Mouse (Mus musculus) stomach, postnatal 0 days (tissue): Measurements from ENCODE around the gene Xlr5b. TPM values are rescaled to one million over a fixed set of nuclear protein-coding genes. Genes with fewer than 3 reads are reported as not detected.
A peak's percentile ranks its signal among the peaks of the same experiment; 100 is the strongest.
"Not testable (repeated sequence)": the region's sequence is repeated elsewhere in the genome, so short reads cannot be mapped to it uniquely, and the experiment has no call there.

Source experiments
- ATAC-seq: fragments of 200-750 bp; cut with Nextera tagmentation; 2 replicates; pipeline ENCODE4 v1.8.0; 2017; ENCODE audit not compliant: low FRiP score, low TSS enrichment
- DNase-seq: peaks from one replicate; pipeline ENCODE4 v3.0.0-alpha.2; 2016; ENCODE audit warnings: low spot score
- H3K27ac ChIP-seq: fragments of 300-500 bp; sonication (generic); replicated peaks from 2 replicates; pipeline ENCODE4 v1.5.1; 2014; ENCODE audit warnings: mild to moderate bottlenecking, control low read depth
- H3K27me3 ChIP-seq: fragments of 300-500 bp; sonication (generic); 2 replicates; pipeline ENCODE4 v1.6.1; 2014; ENCODE audit warnings: low read length; ENCODE audit not compliant: control insufficient read depth, insufficient read depth
- H3K36me3 ChIP-seq: fragments of 300-500 bp; sonication (generic); 2 replicates; pipeline ENCODE4 v1.6.1; 2014; ENCODE audit warnings: low read length, mixed read lengths; ENCODE audit not compliant: control insufficient read depth, insufficient read depth
- H3K4me1 ChIP-seq: fragments of 300-500 bp; sonication (generic); replicated peaks from 2 replicates; pipeline ENCODE4 v1.6.1; 2014; ENCODE audit warnings: antibody characterized with exemption; ENCODE audit not compliant: control insufficient read depth, insufficient read depth
- H3K4me2 ChIP-seq: fragments of 300-500 bp; sonication (generic); replicated peaks from 2 replicates; pipeline ENCODE4 v1.6.1; 2014; ENCODE audit warnings: low read depth, mild to moderate bottlenecking, control low read depth, moderate library complexity
- H3K4me3 ChIP-seq: fragments of 300-500 bp; sonication (generic); 2 replicates; pipeline ENCODE4 v1.5.1; 2014; ENCODE audit warnings: low read depth, low read length, control low read depth
- H3K9ac ChIP-seq: fragments of 300-500 bp; sonication (generic); 2 replicates; pipeline ENCODE4 v1.6.1; 2014; ENCODE audit warnings: mild to moderate bottlenecking, low read length, control low read depth, mixed read lengths
- H3K9me3 ChIP-seq: fragments of 300-500 bp; sonication (generic); 2 replicates; pipeline ENCODE4 v1.6.1; 2016; ENCODE audit warnings: low read length; ENCODE audit not compliant: control insufficient read depth
- WGBS: fragments of 180-500 bp; shearing (Covaris S2); extraction: QIAGEN DNeasy Blood & Tissue Kit; methylation state at CpG from one replicate; pipeline ENCODE4 v1.1.7; 2014; 5-methylcytosine and 5-hydroxymethylcytosine counted together
- polyA plus RNA-seq: library from polyadenylated mRNA; unstranded; fragments of >200 nt; fragmentation: Nextera tagmentation; extraction: Ambion mirVana; gene quantifications from 2 replicates; pipeline ENCODE4 v1.2.1, GENCODE M21; 2015

The Xlr5b gene
- polyA plus RNA-seq: 0.12 TPM in 1 of 2 replicates, not detected in the other

- not testable (repeated sequence) for H3K4me2 ChIP-seq, H3K9ac ChIP-seq, H3K9me3 ChIP-seq, H3K27me3 ChIP-seq, ATAC-seq, H3K36me3 ChIP-seq, DNase-seq, H3K27ac ChIP-seq, H3K4me1 ChIP-seq, H3K4me3 ChIP-seq
- WGBS: no CpG with 5 or more reads among the region's 20 CpGs
Measured at GRCm38 (mm10) chrX:73148496-73148895, at the start of gene Xlr5b. Gene Xlr5b, plus strand, starts transcription at chrX:73148796.

DNA sequence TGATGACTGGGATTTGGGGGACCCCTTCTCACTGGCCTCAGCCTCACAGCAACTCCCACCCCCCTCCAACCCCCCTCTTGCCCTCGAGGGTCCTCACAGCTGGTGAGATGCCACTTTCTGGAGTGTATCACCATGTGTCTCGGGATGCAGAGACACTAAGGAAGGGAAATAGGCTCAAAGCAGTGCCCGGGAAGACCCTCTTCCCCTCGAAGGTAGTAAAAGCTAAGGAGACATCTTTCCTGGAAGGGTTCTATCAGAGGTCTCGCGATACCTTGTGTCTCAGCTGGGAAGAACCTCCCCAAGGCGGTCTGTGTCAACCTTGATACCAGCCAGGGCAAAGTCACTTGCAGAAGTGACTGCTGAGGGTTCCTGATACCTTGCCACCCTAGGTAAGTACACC is 31.8 kb upstream of the Xlr5b start, which contains the start of gene Gm14685:
TSS of gene Gm14685 (plus strand) at position 301 of the 400 bp plus-strand sequence.
- H3K4me2 ChIP-seq, H3K4me3 ChIP-seq, H3K36me3 ChIP-seq, H3K27me3 ChIP-seq, H3K9ac ChIP-seq, H3K27ac ChIP-seq, H3K4me1 ChIP-seq, H3K9me3 ChIP-seq, ATAC-seq, DNase-seq: not testable (repeated sequence)
- no CpG with 5 or more reads among the region's 7 CpGs for WGBS

GRCm38 (mm10) chrX:73122859-73123829 is 25.5 kb upstream of the Xlr5b start:
- H3K36me3 ChIP-seq, H3K4me1 ChIP-seq, H3K4me2 ChIP-seq, H3K9ac ChIP-seq, H3K27me3 ChIP-seq, H3K9me3 ChIP-seq, DNase-seq, H3K4me3 ChIP-seq, H3K27ac ChIP-seq: not testable (repeated sequence)
- WGBS: no CpG with 5 or more reads among the region's 12 CpGs
- ATAC-seq: 0 out of 2 replicates have a peak, but pooled peaks have one; percentile 32

GRCm38 (mm10) chrX:73143218-73143618 is 5.4 kb upstream of the Xlr5b start:
- H3K9me3 ChIP-seq, H3K27ac ChIP-seq, H3K4me2 ChIP-seq, H3K4me3 ChIP-seq, H3K36me3 ChIP-seq, DNase-seq, H3K9ac ChIP-seq, H3K27me3 ChIP-seq, H3K4me1 ChIP-seq: not testable (repeated sequence)
- no CpG with 5 or more reads among the region's 7 CpGs for WGBS
- ATAC-seq: 0 out of 2 replicates have a peak, but pooled peaks have one; percentile 21

DNA sequence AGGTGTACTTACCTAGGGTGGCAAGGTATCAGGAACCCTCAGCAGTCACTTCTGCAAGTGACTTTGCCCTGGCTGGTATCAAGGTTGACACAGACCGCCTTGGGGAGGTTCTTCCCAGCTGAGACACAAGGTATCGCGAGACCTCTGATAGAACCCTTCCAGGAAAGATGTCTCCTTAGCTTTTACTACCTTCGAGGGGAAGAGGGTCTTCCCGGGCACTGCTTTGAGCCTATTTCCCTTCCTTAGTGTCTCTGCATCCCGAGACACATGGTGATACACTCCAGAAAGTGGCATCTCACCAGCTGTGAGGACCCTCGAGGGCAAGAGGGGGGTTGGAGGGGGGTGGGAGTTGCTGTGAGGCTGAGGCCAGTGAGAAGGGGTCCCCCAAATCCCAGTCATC is 754 bp downstream of the Xlr5b start, which contains the start of gene DXBay18:
TSS of gene DXBay18 (minus strand) at position 101 of the 400 bp plus-strand sequence.
- not testable (repeated sequence) for H3K27ac ChIP-seq, DNase-seq, H3K9ac ChIP-seq, H3K9me3 ChIP-seq, H3K4me3 ChIP-seq, H3K4me1 ChIP-seq, H3K4me2 ChIP-seq, ATAC-seq, H3K27me3 ChIP-seq, H3K36me3 ChIP-seq
- WGBS: no CpG with 5 or more reads among the region's 7 CpGs

DNA sequence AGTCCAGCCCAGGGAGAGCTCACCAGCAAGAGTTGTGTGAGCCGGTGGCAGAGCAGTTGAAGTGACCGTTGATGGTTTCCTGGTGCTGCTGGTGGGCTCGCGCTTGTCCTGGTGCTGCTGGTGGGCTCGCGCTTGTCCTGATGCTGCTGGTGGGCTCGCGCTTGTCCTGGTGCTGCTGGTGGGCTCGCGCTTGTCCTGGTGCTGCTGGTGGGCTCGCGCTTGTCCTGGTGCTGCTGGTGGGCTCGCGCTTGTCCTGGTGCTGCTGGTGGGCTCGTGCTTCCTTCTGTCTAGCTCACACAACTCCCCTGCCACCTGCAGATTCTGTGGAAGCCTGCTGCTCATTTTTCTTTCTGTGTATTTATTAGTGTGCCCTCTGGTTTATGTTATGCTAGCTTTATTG is 28.3 kb downstream of the Xlr5b start, which contains the start of gene Spin2d:
TSS of gene Spin2d (minus strand) at position 101 of the 400 bp plus-strand sequence.
- H3K4me1 ChIP-seq, H3K27ac ChIP-seq, H3K9ac ChIP-seq, H3K4me2 ChIP-seq, H3K4me3 ChIP-seq, DNase-seq, ATAC-seq, H3K9me3 ChIP-seq, H3K36me3 ChIP-seq, H3K27me3 ChIP-seq: not testable (repeated sequence)
- WGBS: 70% methylated on average over 6 of the region's 15 CpGs

DNA sequence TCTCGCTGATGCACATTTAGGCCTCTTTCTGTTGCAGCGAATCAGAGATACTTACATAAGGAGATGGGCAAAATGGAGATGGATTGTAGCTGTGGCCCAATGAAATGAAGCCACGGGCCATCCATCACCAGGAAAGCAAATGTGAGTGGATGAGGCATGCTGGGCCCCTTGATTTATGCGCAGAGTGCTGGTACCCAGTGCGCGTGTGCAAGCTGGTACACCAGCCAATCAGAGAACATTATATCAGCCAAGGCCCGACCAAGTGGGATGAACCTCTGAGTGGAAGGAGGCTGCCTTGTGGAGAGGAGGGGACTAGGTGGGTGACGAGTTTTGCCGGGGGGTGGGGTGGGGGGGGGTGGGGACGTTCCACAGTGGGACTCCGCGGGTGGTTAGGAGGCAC is 43.3 kb downstream of the Xlr5b start, which contains the start of gene Xlr3b:
TSS of gene Xlr3b (plus strand) at position 274 of the 400 bp plus-strand sequence.
- H3K9ac ChIP-seq, DNase-seq, H3K36me3 ChIP-seq, H3K9me3 ChIP-seq, ATAC-seq, H3K4me2 ChIP-seq, H3K27ac ChIP-seq, H3K27me3 ChIP-seq, H3K4me3 ChIP-seq, H3K4me1 ChIP-seq: not testable (repeated sequence)
- WGBS: 75% methylated on average over 9 of the region's 12 CpGs
